Mouse (Mus musculus) liver, adult 2 months (tissue): Measurements from ENCODE around the gene Gm14137. TPM values are rescaled to one million over a fixed set of nuclear protein-coding genes. Genes with fewer than 3 reads are reported as not detected.

Experiments used
- DNase-seq: peaks from one replicate; pipeline ENCODE4 v3.0.0-alpha.2; 2011; ENCODE audit warnings: low read depth, low spot score; ENCODE audit errors: extremely low read depth
- H3K27ac ChIP-seq: fragments of 200-500 bp; replicated peaks from 2 replicates; pipeline ENCODE4 v1.5.1; 2012; ENCODE audit warnings: low read depth, mild to moderate bottlenecking, control low read depth, inconsistent platforms, low read length; ENCODE audit not compliant: insufficient read depth
- H3K27me3 ChIP-seq: fragments of 200-500 bp; 2 replicates; pipeline ENCODE4 v1.6.1; 2012; ENCODE audit warnings: mild to moderate bottlenecking, moderate library complexity, low read length, inconsistent platforms; ENCODE audit not compliant: control insufficient read depth, insufficient read depth
- H3K36me3 ChIP-seq: fragments of 200-500 bp; 2 replicates; pipeline ENCODE4 v1.6.1; 2012; ENCODE audit warnings: low read length, inconsistent platforms; ENCODE audit not compliant: control insufficient read depth, insufficient read depth
- H3K4me1 ChIP-seq: fragments of 200-500 bp; 2 replicates; pipeline ENCODE4 v1.6.1; 2011; ENCODE audit warnings: low read length; ENCODE audit not compliant: control insufficient read depth, insufficient read depth
- H3K4me3 ChIP-seq: fragments of 200-500 bp; 2 replicates; pipeline ENCODE4 v1.5.1; 2011; ENCODE audit warnings: low read depth, mild to moderate bottlenecking, control low read depth, low read length, moderate library complexity; ENCODE audit not compliant: insufficient read depth
- H3K79me2 ChIP-seq: fragments of 200-500 bp; 2 replicates; pipeline ENCODE4 v1.6.1; 2012; ENCODE audit warnings: inconsistent platforms, mild to moderate bottlenecking, low read length, moderate library complexity; ENCODE audit not compliant: control insufficient read depth, insufficient read depth
- H3K9ac ChIP-seq: fragments of 200-500 bp; 2 replicates; pipeline ENCODE4 v1.6.1; 2012; ENCODE audit warnings: low read depth, mild to moderate bottlenecking, control low read depth, inconsistent platforms, low read length
- CTCF ChIP-seq: fragments of 200-500 bp; IDR thresholded peaks from 2 replicates; pipeline ENCODE4 v1.5.1; 2011; ENCODE audit warnings: low read depth, low read length, control low read depth
- POLR2A ChIP-seq: fragments of 200-500 bp; IDR thresholded peaks from 2 replicates; pipeline ENCODE4 v1.6.1; 2011; ENCODE audit warnings: low read length, control low read depth; ENCODE audit not compliant: insufficient read depth; ENCODE audit errors: extremely low read depth
- WGBS: fragments of 180-500 bp; shearing (Covaris S2); methylation state at CpG from one replicate; pipeline ENCODE4 v1.1.7; 2018; 5-methylcytosine and 5-hydroxymethylcytosine counted together
- polyA plus RNA-seq: library from polyadenylated mRNA; depleted of rRNA; stranded (reverse); fragments of >200 nt; gene quantifications from 2 replicates; pipeline ENCODE4 v1.2.3, GENCODE M21; 2012
- total RNA-seq: library from RNA; depleted of rRNA; stranded (reverse); fragments of >200 nt; gene quantifications from 2 replicates; pipeline ENCODE4 v1.2.3, GENCODE M21; 2014

Gm14137 gene
- total and polyA plus RNA-seq, 2 experiments, result not detected

DNA sequence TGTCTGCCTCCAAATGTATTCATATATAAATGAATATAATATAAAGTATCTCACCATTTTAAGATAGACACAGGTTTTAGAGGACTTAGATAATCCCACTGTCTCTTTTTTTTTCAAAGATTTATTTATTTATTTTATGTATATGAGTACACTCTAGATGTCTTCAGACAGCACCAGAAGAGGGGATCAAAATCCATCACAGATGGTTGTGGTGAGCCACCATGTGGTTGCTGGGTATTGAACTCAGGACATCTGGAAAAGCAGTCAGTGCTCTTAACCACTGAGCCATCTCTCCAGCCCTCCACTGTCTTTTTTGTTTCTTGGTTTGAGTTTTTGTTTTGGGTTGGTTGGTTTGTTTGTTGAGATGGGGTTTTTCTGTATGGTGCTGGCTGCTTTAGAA, 16.5 kb upstream of the Gm14137 start:
- Histone ChIP-seq H3K4me1 (peaks cover 7% of the 10 kb centered on the region), H3K4me3 (no peak overlapping the region), H3K27ac (no peak overlapping the region), H3K9ac (no peak overlapping the region), H3K36me3 (peaks cover 14% of the 10 kb centered on the region), H3K79me2 (peaks cover 5% of the 10 kb centered on the region; the same call in 1 of the 2 replicates), H3K27me3 (no peaks in the 10 kb centered on the region)
- no peak for DNase-seq
- TF ChIP-seq CTCF (no peak), POLR2A (no peak)

DNA sequence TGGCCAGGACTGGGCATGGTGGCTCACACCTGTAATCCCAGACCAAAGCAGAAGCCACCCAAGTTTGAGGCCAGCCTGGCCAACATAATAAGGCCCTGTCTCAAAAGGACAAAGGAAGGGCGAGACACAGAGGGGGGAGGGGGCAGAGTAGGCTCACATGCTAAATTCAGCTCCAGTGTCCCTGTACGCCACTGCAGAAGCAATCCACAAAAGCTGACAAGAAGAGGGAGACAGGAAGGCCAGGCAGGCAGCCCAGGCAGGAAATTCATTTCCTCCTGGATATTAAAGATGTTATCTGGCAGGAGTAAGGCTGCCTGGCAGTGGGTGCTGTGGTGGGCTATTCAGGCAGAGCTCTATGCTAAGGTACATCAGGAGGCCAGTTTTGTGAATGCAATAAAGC, 13.1 kb upstream of the Gm14137 start:
- H3K27me3 ChIP-seq, result no peaks in the 10 kb centered on the region
- 71% methylated on average over 2 of the region's 2 CpGs for WGBS
- no peak for DNase-seq
- H3K79me2 ChIP-seq, result 0 out of 2 replicates have a peak, but pooled peaks cover 2% of the 10 kb centered on the region
- no peaks in the 10 kb centered on the region; the same call in 1 of the 2 replicates for H3K4me1 ChIP-seq
- TF ChIP-seq CTCF (no peak), POLR2A (no peak)
- no peak overlapping the region for H3K27ac ChIP-seq
- H3K9ac ChIP-seq, result no peak overlapping the region
- no peak overlapping the region for H3K4me3 ChIP-seq
- H3K36me3 ChIP-seq, result no peaks in the 10 kb centered on the region

DNA sequence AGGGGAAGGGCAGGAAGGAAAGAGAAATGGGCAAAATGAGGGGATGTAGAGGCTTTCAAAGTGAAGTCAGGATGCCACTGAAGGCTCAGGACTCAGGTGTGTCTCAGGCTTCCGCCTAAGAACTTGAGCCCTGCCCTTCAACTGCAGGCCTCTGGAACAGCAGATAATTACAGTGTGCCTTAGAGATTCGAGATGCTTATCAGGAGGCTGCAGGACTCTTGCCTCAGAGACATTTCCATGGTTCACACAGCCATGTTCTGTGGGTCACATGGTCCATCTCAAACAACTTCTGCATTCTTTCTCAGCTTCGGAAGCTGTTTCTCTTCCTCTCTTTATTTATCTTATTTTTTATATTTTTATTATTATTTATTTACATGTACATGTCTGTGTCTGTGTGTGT, 11.2 kb upstream of the Gm14137 start:
- no peak for TF ChIP-seq CTCF
- no peak for TF ChIP-seq POLR2A
- no peak overlapping the region for H3K27ac ChIP-seq
- no peak overlapping the region for H3K4me3 ChIP-seq
- H3K4me1 ChIP-seq, result peaks cover 2% of the 10 kb centered on the region
- no peak for DNase-seq
- no peaks in the 10 kb centered on the region for H3K36me3 ChIP-seq
- 0 out of 2 replicates have a peak, but pooled peaks cover 4% of the 10 kb centered on the region for H3K79me2 ChIP-seq
- WGBS, result 79% methylated on average over 3 of the region's 3 CpGs
- H3K27me3 ChIP-seq, result no peaks in the 10 kb centered on the region
- H3K9ac ChIP-seq, result no peak overlapping the region

DNA sequence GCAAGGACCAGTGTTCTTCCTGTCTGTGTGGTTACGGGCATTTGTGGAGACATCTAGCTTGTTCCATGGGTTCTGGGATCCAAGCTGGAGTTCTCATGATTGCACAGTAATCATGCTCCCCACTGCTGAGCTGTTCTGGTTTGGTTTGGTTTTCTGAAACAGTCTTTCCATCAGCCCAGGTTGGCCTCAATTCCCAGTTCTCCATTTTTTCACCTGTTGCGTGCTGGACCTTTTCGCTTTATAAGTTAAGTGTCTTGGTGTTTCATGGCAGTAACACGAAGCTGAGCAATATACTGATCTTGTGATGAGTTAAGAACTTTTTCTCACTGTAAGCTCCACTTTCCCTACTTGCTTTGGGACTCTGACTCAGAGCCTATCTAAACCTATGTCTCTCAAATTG, 10.3 kb upstream of the Gm14137 start:
- H3K4me1 ChIP-seq, result peaks cover 3% of the 10 kb centered on the region
- WGBS, result 90% methylated on average over 4 of the region's 4 CpGs
- no peaks in the 10 kb centered on the region for H3K36me3 ChIP-seq
- H3K4me3 ChIP-seq, result no peak overlapping the region
- no peaks in the 10 kb centered on the region for H3K27me3 ChIP-seq
- H3K27ac ChIP-seq, result no peak overlapping the region
- DNase-seq, result no peak
- H3K9ac ChIP-seq, result no peak overlapping the region
- H3K79me2 ChIP-seq, result 0 out of 2 replicates have a peak, but pooled peaks cover 4% of the 10 kb centered on the region
- no peak for TF ChIP-seq CTCF
- no peak for TF ChIP-seq POLR2A

DNA sequence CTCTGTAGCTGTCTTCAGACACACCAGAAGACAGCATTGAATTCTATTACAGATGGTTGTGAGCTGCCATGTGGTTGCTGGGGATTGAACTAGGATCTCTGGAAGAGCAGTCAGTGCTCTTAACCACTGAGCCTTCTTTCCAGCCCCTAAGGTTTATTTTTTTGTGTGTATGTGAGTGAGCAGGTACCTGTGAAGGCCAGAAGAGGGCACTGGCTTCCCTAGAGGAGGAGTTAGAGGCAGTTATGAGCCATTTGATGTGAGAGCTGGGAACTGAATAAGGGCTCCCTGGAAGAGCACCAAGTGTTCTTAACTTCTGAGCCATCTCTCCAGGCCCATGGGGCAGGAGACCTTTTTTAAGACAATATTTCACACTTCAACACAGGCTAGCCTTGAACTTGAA, 8.9 kb upstream of the Gm14137 start:
- Histone ChIP-seq H3K27me3 (no peaks in the 10 kb centered on the region), H3K9ac (no peak overlapping the region), H3K4me1 (peaks cover 3% of the 10 kb centered on the region), H3K79me2 (0 out of 2 replicates have a peak, but pooled peaks cover 4% of the 10 kb centered on the region), H3K36me3 (no peaks in the 10 kb centered on the region), H3K4me3 (no peak overlapping the region), H3K27ac (no peak overlapping the region)
- TF ChIP-seq CTCF (no peak), POLR2A (no peak)
- no peak for DNase-seq

DNA sequence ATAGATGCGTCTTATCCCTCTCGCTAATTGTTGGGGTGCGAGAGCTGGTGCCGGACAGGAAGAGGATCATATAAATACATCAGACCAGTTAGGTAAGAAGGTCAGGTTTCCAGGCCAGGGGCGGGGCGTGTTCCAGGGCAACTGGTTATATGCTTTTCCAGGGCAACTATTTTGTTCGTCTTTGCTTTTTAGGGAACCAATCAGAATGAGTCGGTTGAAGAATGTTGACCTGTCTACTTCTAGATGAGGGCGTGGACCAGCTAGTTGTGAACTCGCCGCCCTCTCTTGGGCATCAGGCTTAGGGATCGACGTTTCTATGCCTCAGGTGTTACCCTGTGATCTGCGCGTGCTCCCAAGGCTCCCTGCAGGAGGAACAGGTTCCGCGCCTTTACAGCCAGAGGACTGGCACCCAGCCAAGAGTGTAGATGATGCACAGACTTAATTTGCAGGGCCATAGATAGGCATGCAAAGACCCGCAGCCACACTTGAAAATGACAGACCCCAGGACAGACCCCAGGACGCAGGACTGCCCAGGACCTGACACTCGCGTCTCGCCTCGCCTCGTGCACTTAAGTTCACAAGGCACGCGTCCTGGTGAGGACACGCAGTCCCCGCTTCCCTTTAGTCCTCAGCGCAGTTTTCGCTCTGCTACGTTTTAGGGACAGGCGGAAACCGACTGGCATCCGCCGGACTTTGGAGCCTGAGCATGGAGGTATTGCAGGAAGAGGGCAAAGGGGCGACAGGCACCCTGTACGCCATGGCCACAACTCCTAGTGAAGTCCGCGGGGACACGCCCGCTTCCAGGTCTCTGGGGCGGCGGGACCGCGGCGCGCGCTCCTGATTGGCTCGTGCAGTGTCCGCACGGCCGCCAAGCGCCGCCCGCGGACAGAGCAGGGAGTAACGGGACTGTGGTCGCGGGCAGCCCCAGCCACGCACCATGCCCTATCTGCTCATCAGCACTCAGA, 7.1 kb upstream of the Gm14137 start, which contains the start of gene Gchfr:
Gchfr (plus strand) TSS at position 873 of the 965 bp plus-strand sequence.
- peaks cover 3% of the 10 kb centered on the region for H3K4me1 ChIP-seq
- 0 out of 2 replicates have a peak, but pooled peaks cover 4% of the 10 kb centered on the region for H3K79me2 ChIP-seq
- DNase-seq, result peak; percentile 92
- peak within 1 kb of the TSS; percentile 84 for H3K27ac ChIP-seq
- H3K4me3 ChIP-seq, result peak within 1 kb of the TSS; percentile 91
- WGBS, result under 1% methylated on average over 60 of the region's 60 CpGs
- H3K9ac ChIP-seq, result peak within 1 kb of the TSS; percentile 91
- TF ChIP-seq POLR2A, result 0 out of 2 replicates have a peak, but pooled peaks have one; percentile 39
- no peak for TF ChIP-seq CTCF
- no peaks in the 10 kb centered on the region for H3K27me3 ChIP-seq
- H3K36me3 ChIP-seq, result no peaks in the 10 kb centered on the region
